Mouse (Mus musculus): ENCODE data around the gene Rprd2. TPM values are rescaled to one million over a fixed set of nuclear protein-coding genes. Genes with fewer than 3 reads are reported as not detected.

Gene Rprd2
- total RNA-seq, 2 experiments from 2014 or later = 21.3 to 62.4 TPM

DNA sequence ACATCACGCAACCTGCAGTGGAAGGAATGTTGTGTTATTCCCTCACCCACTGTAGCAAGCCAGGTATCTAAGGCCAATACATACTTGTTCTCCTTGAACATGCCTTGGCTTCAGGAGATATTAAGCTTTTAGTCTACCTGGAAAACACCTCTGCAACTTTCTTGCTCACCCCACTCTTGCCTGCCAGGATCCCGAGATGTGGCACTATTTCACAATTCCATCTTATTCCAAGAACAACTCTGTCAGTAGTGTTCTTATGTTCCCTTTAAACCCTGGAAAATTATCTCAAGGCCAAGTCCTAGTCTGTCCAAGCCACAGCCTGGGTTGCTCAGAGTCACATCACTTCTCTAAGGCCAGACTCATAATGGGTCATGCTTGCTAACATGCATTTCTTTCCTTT is 61.9 kb downstream of the Rprd2 start:
- no peak for ATAC-seq (replicated peaks; ENCODE audit: low FRiP score, low TSS enrichment, poor library complexity, severe bottlenecking)

- peak; percentile 98 for ATAC-seq (replicated peaks; ENCODE audit: low FRiP score, low TSS enrichment, poor library complexity, severe bottlenecking)
Measured at GRCm38 (mm10) chr3:95754345-95755206, 64.1 kb downstream of the Rprd2 start.

DNA sequence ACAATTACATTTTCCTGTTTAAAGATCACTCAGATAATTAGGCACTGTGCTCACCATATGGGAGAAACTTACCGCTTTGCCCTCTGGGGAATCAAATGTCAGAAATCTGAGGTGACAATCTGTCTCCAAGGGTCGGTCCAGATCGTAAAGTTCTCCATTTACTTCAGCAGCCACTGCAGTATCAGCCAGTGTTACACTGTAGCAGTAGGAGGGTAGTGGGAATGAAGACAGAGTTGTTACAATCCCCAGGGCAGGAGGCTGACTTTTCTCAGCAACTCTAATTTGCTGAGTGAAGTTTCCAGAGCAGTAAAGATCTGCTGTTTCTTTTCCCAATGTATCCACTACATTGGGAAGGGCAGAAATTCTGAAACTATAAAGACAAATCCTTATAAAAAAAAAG is 65.7 kb downstream of the Rprd2 start:
- no peak for ATAC-seq (replicated peaks; ENCODE audit: low FRiP score, low TSS enrichment, poor library complexity, severe bottlenecking)

DNA sequence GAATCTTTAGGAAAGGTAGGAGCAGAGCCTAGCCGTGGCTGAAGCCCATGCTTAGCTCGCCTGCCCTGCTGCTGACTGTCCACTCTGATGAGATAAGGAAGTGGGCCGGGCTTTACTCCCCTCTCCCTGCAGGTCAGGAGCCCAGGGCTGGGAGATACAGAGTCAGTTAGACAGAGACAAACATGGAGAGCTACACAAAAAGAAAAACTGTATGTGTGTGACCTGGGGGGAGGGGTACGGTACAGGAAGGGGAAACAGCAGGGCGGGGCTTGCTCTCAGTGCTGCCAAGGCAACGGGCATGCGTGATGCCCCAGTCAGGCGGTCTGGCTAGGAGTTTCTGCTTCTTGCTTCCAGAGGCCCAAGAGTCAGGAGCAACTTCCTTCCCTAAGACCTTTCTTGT is 78.3 kb downstream of the Rprd2 start:
- no peak for ATAC-seq (replicated peaks; ENCODE audit: low FRiP score, low TSS enrichment, poor library complexity, severe bottlenecking)

GRCm38 (mm10) chr3:95739353-95740104 is 79.1 kb downstream of the Rprd2 start, which contains the start of gene Ecm1:
TSS of gene Ecm1 (minus strand) at chr3:95739569.
- no peak; the same call in 1 of the 2 replicates for ATAC-seq (replicated peaks; ENCODE audit: low FRiP score, low TSS enrichment, poor library complexity, severe bottlenecking)

DNA sequence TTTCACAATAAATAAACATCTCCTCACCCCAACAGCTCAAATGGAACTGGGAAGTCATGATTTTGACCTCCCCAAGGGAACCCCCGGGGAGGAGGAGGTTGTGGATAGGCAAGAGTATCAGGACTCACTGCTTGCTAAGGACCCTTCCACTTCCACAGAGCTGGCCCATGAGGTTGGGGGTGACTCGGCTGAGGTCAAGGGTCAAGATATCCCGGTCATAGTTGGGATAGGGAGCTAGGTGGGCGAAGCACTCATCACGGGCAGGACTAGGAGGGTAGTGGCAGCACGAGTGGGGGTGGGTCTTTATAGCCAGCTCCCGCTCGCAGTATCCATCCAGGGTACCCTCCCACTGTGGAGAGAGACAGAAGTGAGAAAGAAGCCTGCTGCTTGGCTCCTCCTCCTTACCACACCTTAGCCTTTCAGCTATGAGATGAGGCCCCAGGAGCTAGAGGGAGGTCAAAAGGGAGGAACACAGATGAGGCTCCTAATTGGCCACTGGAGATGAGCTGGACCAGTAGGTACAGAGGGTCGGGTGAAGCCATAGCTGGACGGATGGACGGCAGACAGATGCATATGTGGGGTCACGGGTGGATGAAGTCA is 83.5 kb downstream of the Rprd2 start:
- no peak for ATAC-seq (replicated peaks; ENCODE audit: low FRiP score, low TSS enrichment, poor library complexity, severe bottlenecking)

- ATAC-seq (replicated peaks; ENCODE audit: low FRiP score, low TSS enrichment, poor library complexity, severe bottlenecking) = 0 out of 2 replicates have a peak, but pooled peaks have one; percentile 32
Measured at GRCm38 (mm10) chr3:95734092-95734702, 84.5 kb downstream of the Rprd2 start.

- ATAC-seq (replicated peaks; ENCODE audit: low FRiP score, low TSS enrichment, poor library complexity, severe bottlenecking) = peak; percentile 42; the same call in 1 of the 2 replicates
Measured at GRCm38 (mm10) chr3:95732744-95733521, 85.7 kb downstream of the Rprd2 start.

DNA sequence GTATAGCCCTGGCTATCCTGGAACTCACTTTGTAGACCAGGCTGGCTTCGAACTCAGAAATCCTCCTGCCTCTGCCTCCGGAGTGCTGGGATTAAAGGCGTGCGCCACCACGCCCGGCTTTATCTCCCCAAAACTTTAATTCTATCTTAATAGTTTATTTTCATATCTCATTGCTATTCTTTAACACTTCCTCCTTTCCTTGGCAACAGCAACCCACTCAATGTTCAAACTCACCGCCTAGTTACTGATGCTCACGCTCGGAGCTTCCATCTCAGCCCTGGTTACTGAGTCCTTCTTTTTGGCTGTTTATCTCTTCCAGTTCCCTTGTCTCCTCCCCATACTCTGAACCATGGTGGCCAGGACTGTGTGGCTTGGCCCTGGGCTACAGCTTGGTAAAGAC is 86.4 kb downstream of the Rprd2 start:
- ATAC-seq (replicated peaks; ENCODE audit: low FRiP score, low TSS enrichment, poor library complexity, severe bottlenecking) = no peak

DNA sequence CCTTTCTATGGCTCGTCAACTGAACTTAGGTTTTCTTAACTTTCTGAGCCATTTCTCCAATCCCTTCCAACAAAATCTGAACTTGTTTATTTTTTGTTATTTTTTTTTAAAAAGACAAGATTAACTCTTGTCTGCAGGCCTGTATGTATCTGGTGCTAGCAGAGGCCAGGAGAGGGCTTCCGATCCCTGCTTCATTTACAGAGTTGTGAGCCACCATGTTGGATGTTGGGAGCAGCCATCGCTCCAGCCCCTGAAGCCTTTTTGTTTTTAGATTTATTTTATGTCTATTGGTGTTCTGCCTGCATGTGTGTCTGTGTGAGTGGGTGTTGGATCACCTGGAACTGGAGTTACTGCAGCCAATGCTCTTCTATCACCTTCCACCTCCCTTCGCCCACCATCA is 86.9 kb downstream of the Rprd2 start:
- ATAC-seq (replicated peaks; ENCODE audit: low FRiP score, low TSS enrichment, poor library complexity, severe bottlenecking) = no peak

- no peak for ATAC-seq (replicated peaks; ENCODE audit: low FRiP score, low TSS enrichment, poor library complexity, severe bottlenecking)
Measured at GRCm38 (mm10) chr3:95730431-95730830, 88.2 kb downstream of the Rprd2 start.

DNA sequence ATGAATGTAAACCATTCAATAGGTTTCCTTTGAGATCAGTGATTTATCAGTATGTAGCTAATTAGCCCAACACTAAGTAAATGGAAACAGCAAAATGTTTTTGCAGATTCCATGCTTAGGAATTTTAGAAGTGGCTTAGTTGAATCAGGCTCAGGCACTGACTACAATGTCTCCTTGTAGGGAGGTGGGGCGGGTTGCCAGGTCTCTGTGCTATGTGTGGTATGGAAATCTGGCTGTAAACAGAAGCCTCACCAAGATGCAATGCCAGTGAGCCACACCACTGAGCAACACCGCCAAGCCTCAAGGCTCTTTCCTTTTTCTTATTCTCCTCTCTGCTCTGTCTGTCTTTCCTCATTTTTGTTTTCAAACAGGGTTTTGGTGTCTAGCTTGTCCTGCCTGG is 89.8 kb downstream of the Rprd2 start:
- ATAC-seq (replicated peaks; ENCODE audit: low FRiP score, low TSS enrichment, poor library complexity, severe bottlenecking) = no peak

DNA sequence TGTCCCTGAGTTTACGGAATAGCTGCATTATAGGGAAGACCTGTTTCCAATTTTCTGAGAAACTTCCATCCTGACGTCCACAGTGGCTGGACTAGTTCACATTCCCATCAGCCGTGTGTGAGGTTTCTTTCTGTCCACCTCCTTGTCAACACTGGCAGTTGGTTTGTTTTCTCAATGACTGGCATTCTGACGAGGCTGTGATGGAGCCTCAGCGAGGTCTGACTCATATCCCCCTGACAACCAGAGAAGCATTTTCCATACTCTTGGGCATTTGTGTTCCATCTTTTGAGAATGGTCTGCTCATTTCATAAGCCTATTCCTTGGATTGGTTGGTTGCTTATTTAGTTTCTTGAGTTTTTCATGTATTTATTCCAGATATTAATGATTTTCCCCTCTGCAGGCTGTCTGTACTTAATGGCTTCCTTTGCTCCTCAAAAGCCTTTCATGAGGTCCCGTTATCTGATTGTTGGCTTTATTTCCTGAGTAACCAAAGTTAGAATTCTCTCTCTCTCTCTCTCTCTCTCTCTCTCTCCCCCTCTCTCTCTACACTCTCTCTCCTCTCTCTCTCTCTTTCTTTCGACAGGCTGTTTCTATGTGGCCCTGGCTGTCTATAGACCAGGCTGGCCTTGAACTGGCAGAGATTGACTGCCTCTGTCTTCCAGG is 91.8 kb downstream of the Rprd2 start:
- ATAC-seq (replicated peaks; ENCODE audit: low FRiP score, low TSS enrichment, poor library complexity, severe bottlenecking) = no peak

DNA sequence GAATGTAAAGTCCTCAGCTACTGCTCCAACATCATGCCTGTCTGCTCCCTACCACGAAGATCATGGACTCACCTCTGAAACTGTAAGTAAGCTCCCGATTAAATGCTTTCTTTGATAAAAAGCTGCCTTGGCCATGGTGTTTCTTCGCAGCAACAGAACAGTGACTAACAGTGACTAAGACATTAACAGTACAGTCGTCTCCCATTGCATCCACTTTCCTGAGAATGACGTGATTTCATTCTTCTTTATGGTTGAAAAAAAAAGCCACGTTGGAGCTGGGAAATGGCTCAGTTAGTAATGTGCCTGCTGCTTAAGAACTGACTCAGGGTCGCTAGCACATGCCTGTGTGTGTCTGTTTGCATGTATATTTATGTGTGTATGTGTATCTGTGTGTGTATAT is 92.8 kb downstream of the Rprd2 start:
- ATAC-seq (replicated peaks; ENCODE audit: low FRiP score, low TSS enrichment, poor library complexity, severe bottlenecking) = no peak

DNA sequence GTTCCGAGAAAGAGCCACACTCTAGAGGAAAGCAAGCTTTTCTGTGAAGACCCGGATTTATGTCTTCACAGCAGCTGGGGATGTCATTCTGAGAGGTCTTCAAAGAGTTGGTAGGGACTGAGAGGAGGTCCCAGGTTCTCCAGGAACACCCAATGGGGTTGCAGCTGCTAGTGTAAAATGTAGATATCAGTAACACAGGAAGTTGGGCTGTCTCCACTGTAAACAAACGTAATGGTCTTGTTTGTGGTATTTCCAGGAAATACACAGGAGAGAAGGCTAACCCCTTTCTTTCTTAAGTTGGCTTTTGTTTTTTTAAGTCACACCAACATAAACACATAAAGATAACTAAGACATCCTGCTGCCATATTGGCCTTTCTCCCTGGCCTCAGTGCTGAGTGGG is 96.3 kb downstream of the Rprd2 start:
- ATAC-seq (replicated peaks; ENCODE audit: low FRiP score, low TSS enrichment, poor library complexity, severe bottlenecking) = no peak

DNA sequence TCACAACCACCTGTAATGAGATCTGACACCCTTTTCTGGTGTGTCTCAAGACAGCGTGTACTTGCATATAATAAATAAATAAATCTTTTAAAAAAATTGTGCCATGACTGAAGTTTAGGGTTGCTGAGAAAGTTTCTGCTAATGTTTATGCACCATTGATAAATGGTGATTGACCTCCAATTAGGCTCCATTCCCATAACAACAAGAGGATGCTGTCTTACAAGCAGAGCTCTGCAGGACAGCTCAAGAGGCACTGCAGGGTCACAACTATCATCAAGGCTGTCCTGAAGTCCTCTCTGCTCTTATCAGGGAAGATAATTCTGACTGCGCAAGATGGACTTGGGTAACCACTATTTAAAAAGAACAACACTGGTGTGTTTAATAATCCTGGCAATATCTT is 100.5 kb downstream of the Rprd2 start:
- no peak for ATAC-seq (replicated peaks; ENCODE audit: low FRiP score, low TSS enrichment, poor library complexity, severe bottlenecking)

GRCm38 (mm10) chr3:95716075-95716474 is 102.6 kb downstream of the Rprd2 start:
- ATAC-seq (replicated peaks; ENCODE audit: low FRiP score, low TSS enrichment, poor library complexity, severe bottlenecking) = no peak
